Mouse (Mus musculus): ENCODE data around the gene Bean1. TPM values are rescaled to one million over a fixed set of nuclear protein-coding genes. Genes with fewer than 3 reads are reported as not detected.

Bean1 gene
- total and polyA plus RNA-seq, 2 experiments from 2014 or later: 10.9 to 34.9 TPM

DNA sequence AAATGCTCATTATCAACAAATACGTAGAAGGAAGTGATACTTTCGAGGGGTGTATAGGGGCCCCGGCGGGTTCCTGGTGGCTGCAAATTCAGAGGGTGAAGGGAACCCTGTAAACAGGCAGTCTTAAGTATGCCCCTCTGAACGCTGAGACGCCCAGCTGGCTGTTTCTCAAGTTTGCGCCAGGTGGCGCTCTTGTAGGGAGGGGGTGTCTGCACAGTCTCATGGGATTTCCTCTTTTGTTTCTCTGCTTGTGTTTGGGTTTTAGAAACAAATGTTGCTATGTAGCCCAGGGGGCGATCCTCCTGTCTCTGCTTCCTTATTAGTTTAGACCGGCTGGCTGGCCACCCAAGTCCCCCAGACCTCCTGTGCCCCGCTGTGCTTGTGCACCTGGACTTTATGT lies 48.8 kb downstream of the Bean1 start:
- no peak overlapping the region for H3K9ac ChIP-seq (replicated peaks; ENCODE audit: low read length, poor library complexity, severe bottlenecking)
- H3K27me3 ChIP-seq (ENCODE audit: insufficient read depth, low read length): no peaks in the 10 kb centered on the region
- H3K27ac ChIP-seq (ENCODE audit: low read depth, low read length): no peak overlapping the region
- DNase-seq (ENCODE audit: low spot score) (peak; percentile 49), ATAC-seq (ENCODE audit: low FRiP score) (peak; percentile 48; the same call in 1 of the 2 replicates)
- H3K4me1 ChIP-seq (ENCODE audit: insufficient read depth, low read length): no peaks in the 10 kb centered on the region
- 0 out of 2 replicates have a peak, but pooled peaks cover 4% of the 10 kb centered on the region for H3K36me3 ChIP-seq (ENCODE audit: insufficient read depth, low read length)
- H3K4me3 ChIP-seq (ENCODE audit: low read depth, low read length): no peak overlapping the region
- 29% methylated on average over 11 of the region's 11 CpGs for WGBS
- H3K9me3 ChIP-seq (ENCODE audit: low read length): no peaks in the 10 kb centered on the region
- no peak overlapping the region for H3K4me2 ChIP-seq (ENCODE audit: low read depth, low read length, poor library complexity, severe bottlenecking)
- TF ChIP-seq CTCF (IDR thresholded peaks at IDR 0.05): peak; percentile 59

DNA sequence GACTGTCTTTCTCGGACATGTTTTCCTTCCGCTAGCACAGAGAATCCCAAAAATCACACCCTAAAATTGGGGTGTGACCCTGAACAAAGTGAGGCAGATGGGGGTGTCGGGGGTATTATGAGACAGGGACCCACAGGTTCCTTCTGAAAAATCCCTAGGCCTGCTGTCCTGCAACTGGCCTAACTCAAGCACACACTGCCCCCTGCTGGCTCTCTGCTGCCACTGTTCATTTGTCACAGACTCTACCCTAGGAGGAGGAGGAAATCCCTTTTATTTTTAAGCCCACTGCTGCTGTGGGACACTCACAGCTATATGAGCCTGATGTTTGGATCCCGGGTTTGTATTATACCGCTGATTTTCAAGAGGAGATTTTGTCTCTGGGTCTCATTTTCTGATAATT lies 49.6 kb downstream of the Bean1 start:
- Histone ChIP-seq H3K9ac (replicated peaks; ENCODE audit: low read length, poor library complexity, severe bottlenecking) (no peak overlapping the region), H3K4me2 (ENCODE audit: low read depth, low read length, poor library complexity, severe bottlenecking) (no peak overlapping the region), H3K4me1 (ENCODE audit: insufficient read depth, low read length) (no peaks in the 10 kb centered on the region), H3K9me3 (ENCODE audit: low read length) (no peaks in the 10 kb centered on the region), H3K36me3 (ENCODE audit: insufficient read depth, low read length) (0 out of 2 replicates have a peak, but pooled peaks cover 7% of the 10 kb centered on the region), H3K4me3 (ENCODE audit: low read depth, low read length) (no peak overlapping the region), H3K27ac (ENCODE audit: low read depth, low read length) (no peak overlapping the region), H3K27me3 (ENCODE audit: insufficient read depth, low read length) (no peaks in the 10 kb centered on the region)
- DNase-seq (ENCODE audit: low spot score): peak; percentile 84
- 38% methylated on average over 5 of the region's 5 CpGs for WGBS
- ATAC-seq (ENCODE audit: low FRiP score): no peak
- peak; percentile 86 for TF ChIP-seq CTCF (IDR thresholded peaks at IDR 0.05)

DNA sequence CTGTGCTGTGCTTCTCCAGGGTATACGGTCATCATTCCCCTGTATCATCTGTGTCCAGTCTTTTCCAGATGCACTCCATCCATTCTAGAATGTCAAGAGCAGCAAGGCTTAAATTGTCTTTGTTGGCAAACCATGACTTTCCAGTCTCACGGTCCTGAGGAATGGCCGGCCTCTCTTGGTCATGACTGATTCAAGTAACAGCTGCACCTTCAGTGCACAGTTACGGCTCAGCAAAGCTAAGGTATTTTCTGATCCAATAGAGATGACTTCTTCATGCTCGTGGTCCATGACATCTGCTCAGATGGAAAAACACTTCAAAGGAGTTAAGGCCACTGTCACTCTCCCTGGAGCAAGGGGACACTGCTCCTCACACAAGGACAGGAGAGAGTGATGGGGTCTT lies 56.8 kb downstream of the Bean1 start:
- Histone ChIP-seq H3K9me3 (ENCODE audit: low read length) (no peaks in the 10 kb centered on the region), H3K4me3 (ENCODE audit: low read depth, low read length) (no peak overlapping the region), H3K9ac (replicated peaks; ENCODE audit: low read length, poor library complexity, severe bottlenecking) (no peak overlapping the region), H3K27ac (ENCODE audit: low read depth, low read length) (no peak overlapping the region), H3K27me3 (ENCODE audit: insufficient read depth, low read length) (no peaks in the 10 kb centered on the region), H3K4me1 (ENCODE audit: insufficient read depth, low read length) (no peaks in the 10 kb centered on the region), H3K4me2 (ENCODE audit: low read depth, low read length, poor library complexity, severe bottlenecking) (no peak overlapping the region), H3K36me3 (ENCODE audit: insufficient read depth, low read length) (peaks cover 73% of the 10 kb centered on the region)
- WGBS: 91% methylated on average over 5 of the region's 5 CpGs
- DNase-seq (ENCODE audit: low spot score) (no peak), ATAC-seq (ENCODE audit: low FRiP score) (no peak)
- TF ChIP-seq CTCF (IDR thresholded peaks at IDR 0.05): no peak

DNA sequence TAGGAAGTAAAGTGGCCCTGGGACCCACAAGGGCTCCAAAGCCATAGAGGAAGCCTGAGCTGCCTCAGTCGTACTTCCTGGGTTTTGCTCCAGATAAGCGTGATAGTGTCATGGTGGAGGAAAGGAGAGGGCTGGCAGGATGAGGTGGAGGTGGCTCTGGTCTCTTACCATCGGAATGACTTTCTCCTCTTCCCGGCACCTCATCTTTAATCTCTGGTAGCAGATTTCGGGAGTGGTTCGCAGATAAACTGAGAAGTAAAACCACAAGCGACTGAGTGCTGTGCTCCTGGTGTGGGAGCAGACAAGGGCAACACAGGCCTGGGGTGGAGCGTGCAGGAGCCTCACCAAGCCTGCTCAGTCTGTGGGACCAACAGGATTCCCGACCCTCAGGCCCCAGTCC lies 60.1 kb downstream of the Bean1 start:
- no peaks in the 10 kb centered on the region for H3K9me3 ChIP-seq (ENCODE audit: low read length)
- TF ChIP-seq CTCF (IDR thresholded peaks at IDR 0.05): no peak

DNA sequence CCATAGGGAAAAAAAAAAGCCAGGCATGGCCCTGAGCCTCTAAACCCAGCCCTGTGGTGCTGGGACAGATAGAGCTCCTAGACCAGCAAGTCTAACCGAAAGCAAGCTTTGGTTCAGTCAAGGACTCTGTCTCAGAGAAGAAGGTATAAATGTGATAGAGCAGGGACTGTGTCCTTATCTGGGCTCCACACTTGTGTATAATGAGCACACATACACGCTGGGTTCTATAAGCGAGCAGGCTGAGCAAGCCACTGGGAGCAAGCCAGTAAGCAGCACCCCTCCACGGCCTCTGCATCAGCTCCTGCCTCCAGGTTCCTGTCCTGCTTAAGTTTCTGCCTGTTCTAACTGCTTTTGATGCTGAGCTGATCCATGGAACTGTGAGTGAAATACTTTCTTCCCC lies 61.8 kb downstream of the Bean1 start:
- H3K4me3 ChIP-seq (ENCODE audit: low read depth, low read length): no peak overlapping the region

More for the DNA sequence above, 60.1 kb downstream of the Bean1 start:
- Histone ChIP-seq H3K4me3 (ENCODE audit: low read depth, low read length) (no peak overlapping the region), H3K4me1 (ENCODE audit: insufficient read depth, low read length) (no peaks in the 10 kb centered on the region), H3K4me2 (ENCODE audit: low read depth, low read length, poor library complexity, severe bottlenecking) (no peak overlapping the region), H3K36me3 (ENCODE audit: insufficient read depth, low read length) (peaks cover 78% of the 10 kb centered on the region), H3K27ac (ENCODE audit: low read depth, low read length) (no peak overlapping the region), H3K27me3 (ENCODE audit: insufficient read depth, low read length) (no peaks in the 10 kb centered on the region), H3K9ac (replicated peaks; ENCODE audit: low read length, poor library complexity, severe bottlenecking) (no peak overlapping the region)
- WGBS: 92% methylated on average over 9 of the region's 9 CpGs
- ATAC-seq (ENCODE audit: low FRiP score) (no peak), DNase-seq (ENCODE audit: low spot score) (no peak)

DNA sequence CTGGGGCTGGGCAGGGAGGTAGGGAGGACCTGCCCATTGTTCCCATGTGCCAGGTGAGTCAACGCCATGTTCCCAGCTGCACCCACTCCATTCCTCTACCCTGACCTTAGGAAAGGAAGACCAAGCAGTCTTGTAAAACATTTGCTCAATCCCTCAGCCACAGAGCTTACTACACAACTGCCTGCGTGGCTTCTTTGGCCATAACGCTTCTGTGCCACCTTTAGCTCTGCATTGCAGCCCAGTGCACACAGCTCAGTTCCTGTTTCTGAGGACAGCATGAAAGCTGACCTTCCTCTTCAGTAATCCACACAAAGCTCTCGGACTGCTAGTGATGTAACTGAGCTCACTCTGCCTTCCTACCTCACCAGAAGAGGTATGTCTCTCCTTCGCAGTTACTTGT lies 62.7 kb downstream of the Bean1 start:
- WGBS: 97% methylated on average over 5 of the region's 5 CpGs
- no peak for TF ChIP-seq CTCF (IDR thresholded peaks at IDR 0.05)
- DNase-seq (ENCODE audit: low spot score) (no peak), ATAC-seq (ENCODE audit: low FRiP score) (no peak)
- Histone ChIP-seq H3K9me3 (ENCODE audit: low read length) (no peaks in the 10 kb centered on the region), H3K9ac (replicated peaks; ENCODE audit: low read length, poor library complexity, severe bottlenecking) (no peak overlapping the region), H3K4me1 (ENCODE audit: insufficient read depth, low read length) (no peaks in the 10 kb centered on the region), H3K27me3 (ENCODE audit: insufficient read depth, low read length) (no peaks in the 10 kb centered on the region), H3K4me2 (ENCODE audit: low read depth, low read length, poor library complexity, severe bottlenecking) (no peak overlapping the region), H3K27ac (ENCODE audit: low read depth, low read length) (no peak overlapping the region), H3K36me3 (ENCODE audit: insufficient read depth, low read length) (peaks cover 80% of the 10 kb centered on the region), H3K4me3 (ENCODE audit: low read depth, low read length) (no peak overlapping the region)

More for the DNA sequence above, 61.8 kb downstream of the Bean1 start:
- H3K36me3 ChIP-seq (ENCODE audit: insufficient read depth, low read length): peaks cover 81% of the 10 kb centered on the region
- no peak for ATAC-seq (ENCODE audit: low FRiP score)
- no peak overlapping the region for H3K4me2 ChIP-seq (ENCODE audit: low read depth, low read length, poor library complexity, severe bottlenecking)
- no peaks in the 10 kb centered on the region for H3K27me3 ChIP-seq (ENCODE audit: insufficient read depth, low read length)
- no peak overlapping the region for H3K27ac ChIP-seq (ENCODE audit: low read depth, low read length)
- no peaks in the 10 kb centered on the region for H3K4me1 ChIP-seq (ENCODE audit: insufficient read depth, low read length)
- WGBS: 97% methylated on average over 4 of the region's 4 CpGs
- H3K9me3 ChIP-seq (ENCODE audit: low read length): no peaks in the 10 kb centered on the region
- H3K9ac ChIP-seq (replicated peaks; ENCODE audit: low read length, poor library complexity, severe bottlenecking): no peak overlapping the region
- no peak for TF ChIP-seq CTCF (IDR thresholded peaks at IDR 0.05)
- no peak for DNase-seq (ENCODE audit: low spot score)

All from midbrain, postnatal 0 days (tissue).